Mouse (Mus musculus) neutrophil, adult 83 days (primary cell): ENCODE results near the gene Epha7. TPM values are rescaled to one million over a fixed set of nuclear protein-coding genes. Genes with fewer than 3 reads are reported as not detected.

Source experiments
- total RNA-seq, 2 experiments: library from RNA; stranded (reverse); gene quantifications; one replicate each; pipeline ENCODE4 v1.2.4; 2023

Epha7 gene
- total RNA-seq, result under 1 TPM; 0.33 to 0.92 TPM

DNA sequence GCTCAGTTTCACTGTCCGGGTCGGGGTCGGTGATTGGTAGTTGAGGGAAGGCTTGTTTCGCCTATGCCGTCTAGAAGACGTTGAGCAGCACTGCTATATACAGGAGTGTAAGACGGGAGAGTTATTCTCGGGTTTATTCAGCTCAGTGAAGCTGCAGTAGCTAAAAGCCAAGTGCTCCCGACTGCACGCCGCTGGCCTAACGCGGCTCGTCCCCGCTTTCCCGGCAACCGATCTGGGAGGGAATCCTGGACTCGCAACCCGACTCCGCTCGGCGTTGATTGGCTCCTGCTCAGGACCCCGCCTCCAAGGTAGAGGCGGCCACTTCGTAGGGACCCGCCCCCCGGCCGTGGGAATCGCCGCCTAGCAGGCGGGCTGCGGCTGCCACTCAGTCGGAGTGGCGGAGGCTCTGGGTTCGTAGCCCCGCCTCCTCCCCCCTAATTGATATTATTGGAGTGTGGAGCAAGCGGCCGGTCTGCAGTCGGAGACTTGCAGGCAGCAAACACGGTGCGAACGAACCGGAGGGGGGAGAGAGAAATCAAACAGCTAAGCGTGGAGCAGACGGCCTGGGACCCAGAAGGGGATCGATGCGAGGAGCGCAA, at the start of gene Epha7:
TSS of gene Epha7 (plus strand) at position 441 of the 599 bp plus-strand sequence.

